ENCODE assay signal across 8 mouse cellular contexts in the genomic region with DNA sequence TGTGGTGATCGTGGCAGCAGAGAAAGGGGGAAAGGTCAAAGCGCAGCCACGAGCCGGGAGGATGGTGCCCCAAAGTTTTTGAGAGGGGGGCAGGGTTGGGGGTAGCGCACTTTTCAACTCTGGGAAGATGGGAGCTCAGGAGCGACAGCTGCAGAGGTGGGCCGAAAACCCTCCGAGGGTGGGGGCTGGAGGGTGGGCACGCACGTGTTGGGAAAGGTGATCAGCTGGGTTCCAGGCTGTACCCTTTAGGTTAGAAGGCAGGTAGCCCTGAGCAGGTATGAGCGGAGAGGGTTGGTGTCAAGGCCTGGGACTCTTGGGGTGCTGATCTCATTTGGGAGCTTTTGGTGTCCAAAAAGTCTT. TPM values are rescaled to one million over a fixed set of nuclear protein-coding genes. Genes with fewer than 3 reads are reported as not detected.
DNase-seq lines count a peak whose midpoint lies in the region; ATAC-seq and TF ChIP-seq lines count a peak whose summit lies in the region.

No protein-coding gene starts in this region.

- TF ChIP-seq CTCF in layer of hippocampus, adult 2 months (conservative IDR thresholded peaks at IDR 0.05): no peak

- peaks cover 9% of the 10 kb centered on the region; the same call in 1 of the 2 replicates for H3K4me1 ChIP-seq in embryonic facial prominence, embryonic 13.5 days
- 0 out of 2 replicates have a peak, but pooled peaks cover 5% of the 10 kb centered on the region for H3K4me1 ChIP-seq in intestine, embryonic 14.5 days (replicated peaks; ENCODE audit: control insufficient read depth, insufficient read depth, low read length)

- 3% methylated on average over 11 of the region's 11 CpGs for WGBS in embryonic facial prominence, embryonic 13.5 days
- 4% methylated on average over 11 of the region's 11 CpGs for WGBS in intestine, embryonic 14.5 days

- peak overlapping the region; percentile 84 for H3K27ac ChIP-seq in layer of hippocampus, adult 2 months
- peak overlapping the region; percentile 62 for H3K27ac ChIP-seq in embryonic facial prominence, embryonic 13.5 days
- peak overlapping the region; percentile 54 for H3K27ac ChIP-seq in intestine, embryonic 14.5 days (ENCODE audit: low read depth)

- no peaks in the 10 kb centered on the region for H3K79me2 ChIP-seq in myocyte (ENCODE audit: control insufficient read depth, insufficient read depth)

- H3K27me3 ChIP-seq in embryonic facial prominence, embryonic 13.5 days: no peaks in the 10 kb centered on the region
- no peaks in the 10 kb centered on the region for H3K27me3 ChIP-seq in intestine, embryonic 14.5 days (replicated peaks; ENCODE audit: control insufficient read depth, insufficient read depth, low read length)
- H3K27me3 ChIP-seq in myocyte (ENCODE audit: control insufficient read depth, insufficient read depth, insufficient read length): no peaks in the 10 kb centered on the region

- peak overlapping the region; percentile 82 for H3K4me2 ChIP-seq in embryonic facial prominence, embryonic 13.5 days
- H3K4me2 ChIP-seq in intestine, embryonic 14.5 days (ENCODE audit: low read length): peak overlapping the region; percentile 90
- H3K4me2 ChIP-seq in myocyte (ENCODE audit: low read depth): peak overlapping the region; percentile 84

- peak overlapping the region; percentile 49 for H3ac ChIP-seq in myocyte (ENCODE audit: control insufficient read depth, insufficient read length)

- peak overlapping the region; percentile 73 for H3K4me3 ChIP-seq in layer of hippocampus, adult 2 months
- peak overlapping the region; percentile 60 for H3K4me3 ChIP-seq in embryonic facial prominence, embryonic 13.5 days
- H3K4me3 ChIP-seq in intestine, embryonic 14.5 days (ENCODE audit: low read depth, low read length): peak overlapping the region; percentile 55
- H3K4me3 ChIP-seq in myocyte: peak overlapping the region; percentile 33

- H3K9ac ChIP-seq in embryonic facial prominence, embryonic 13.5 days: peak overlapping the region; percentile 84
- peak overlapping the region; percentile 68 for H3K9ac ChIP-seq in intestine, embryonic 14.5 days (ENCODE audit: low read length)

- no peak for DNase-seq in layer of hippocampus, adult 2 months (ENCODE audit: low spot score in 2 of 2)
- no peak for DNase-seq in layer of hippocampus, postnatal 25 days (ENCODE audit: extremely low spot score in 1 of 2, low spot score in 1 of 2)
- DNase-seq in intestine, embryonic 14.5 days (ENCODE audit: low spot score): peak; percentile 62
- DNase-seq in adrenal gland, postnatal 4 days (ENCODE audit: low spot score in 2 of 2): no peak
- no peak for DNase-seq in urinary bladder, adult 2 months (ENCODE audit: low spot score)
- DNase-seq in right cerebral cortex, postnatal 36 days (ENCODE audit: low spot score in 2 of 2): no peak

- no peaks in the 10 kb centered on the region for H3K9me3 ChIP-seq in embryonic facial prominence, embryonic 13.5 days
- H3K9me3 ChIP-seq in intestine, embryonic 14.5 days (ENCODE audit: control insufficient read depth, low read length): no peaks in the 10 kb centered on the region

- no peak for ATAC-seq in embryonic facial prominence, embryonic 13.5 days (ENCODE audit: insufficient number of reproducible peaks, insufficient read depth, low FRiP score, low TSS enrichment, low read depth)
- peak; percentile 44; the same call in 1 of the 2 replicates for ATAC-seq in intestine, embryonic 14.5 days (replicated peaks; ENCODE audit: low FRiP score, low TSS enrichment, low read depth)

- peaks cover 3% of the 10 kb centered on the region for H3K36me3 ChIP-seq in embryonic facial prominence, embryonic 13.5 days
- 0 out of 2 replicates have a peak, but pooled peaks cover 2% of the 10 kb centered on the region for H3K36me3 ChIP-seq in intestine, embryonic 14.5 days (ENCODE audit: control insufficient read depth, insufficient read depth, low read length)
- H3K36me3 ChIP-seq in myocyte (ENCODE audit: control insufficient read depth, insufficient read depth): no peaks in the 10 kb centered on the region

- no peak for TF ChIP-seq POLR2A in myocyte (IDR thresholded peaks at IDR 0.05; ENCODE audit: insufficient read length, low read depth)

TF ChIP-seq in myocyte, 11 proteins besides CTCF, POLR2A, EP300 and RAD21:
- no peak for TF ChIP-seq MYOD1 (IDR thresholded peaks at IDR 0.05; ENCODE audit: control insufficient read depth in 1 of 3, insufficient read length in 2 of 3, low read depth in 2 of 3)
- no peak for TF ChIP-seq USF1 (IDR thresholded peaks at IDR 0.05; ENCODE audit: low read depth)
- no peak for TF ChIP-seq CEBPB (IDR thresholded peaks at IDR 0.05; ENCODE audit: insufficient read depth, poor library complexity, severe bottlenecking)
- TF ChIP-seq TCF12 (IDR thresholded peaks at IDR 0.05; ENCODE audit: insufficient read depth, poor library complexity, severe bottlenecking): no peak
- no peak for TF ChIP-seq E2F4 (IDR thresholded peaks at IDR 0.05; ENCODE audit: insufficient read depth)
- TF ChIP-seq SRF (IDR thresholded peaks at IDR 0.05; ENCODE audit: control insufficient read depth, insufficient read length, low read depth): no peak

RNA-seq across cellular contexts. Expression of a gene that starts 0.5 kb away (rescaled TPM):
- total RNA-seq in layer of hippocampus, adult 2 months (2021): 10 to 100 TPM; 16.3 to 21.7 TPM
- total RNA-seq in layer of hippocampus, postnatal 25 days (2021): 10 to 100 TPM; 19.6 to 21.7 TPM
- polyA plus RNA-seq in embryonic facial prominence, embryonic 13.5 days (2015; fragmentation: Nextera tagmentation; extraction: Ambion mirVana): 42.6 and 43.0 TPM in 2 replicates
- 16.8 and 20.7 TPM in 2 replicates for polyA plus RNA-seq in intestine, embryonic 14.5 days (2014; fragmentation: Nextera tagmentation; extraction: Ambion mirVana)
- 6.7 TPM for polyA plus RNA-seq in myocyte (2012; fragmentation: generic; extraction: Trizol)
- total RNA-seq in adrenal gland, postnatal 4 days (2021): 10 to 100 TPM; 27.9 to 29.1 TPM
- 18.1 and 19.6 TPM in 2 replicates for polyA plus RNA-seq in urinary bladder, adult 2 months (2012; rRNA removed)

RNA-seq across cellular contexts. Expression of a gene that starts 32.4 kb away (rescaled TPM):
- 10 to 100 TPM; 88.4 to 89.6 TPM for total RNA-seq in layer of hippocampus, adult 2 months (2021)
- total RNA-seq in layer of hippocampus, postnatal 25 days (2021): 10 to 100 TPM; 79.5 to 91.1 TPM
- polyA plus RNA-seq in embryonic facial prominence, embryonic 13.5 days (2015; fragmentation: Nextera tagmentation; extraction: Ambion mirVana): 151 and 163 TPM in 2 replicates
- 136 and 146 TPM in 2 replicates for polyA plus RNA-seq in intestine, embryonic 14.5 days (2014; fragmentation: Nextera tagmentation; extraction: Ambion mirVana)
- polyA plus RNA-seq in myocyte (2012; fragmentation: generic; extraction: Trizol): 87.8 TPM
- 100 to 1,000 TPM; 140 to 158 TPM for total RNA-seq in adrenal gland, postnatal 4 days (2021)
- polyA plus RNA-seq in urinary bladder, adult 2 months (2012; rRNA removed): 122 and 125 TPM in 2 replicates
